Mouse (Mus musculus): Measurements from ENCODE around the gene Plk5.

GRCm38 (mm10) chr10:80356001-80356682 lies at the start of gene Plk5:
- TF ChIP-seq RCOR1 (IDR thresholded peaks at IDR 0.05; ENCODE audit: low read depth, low read length) (no peak), CTCF (IDR thresholded peaks at IDR 0.05 in 2 of 3, conservative IDR thresholded peaks at IDR 0.05 in 1 of 3; ENCODE audit: control insufficient read depth in 1 of 3, insufficient read depth in 1 of 3, low read depth in 2 of 3, low read length in 3 of 3, poor library complexity in 1 of 3, severe bottlenecking in 1 of 3) (no peak), MAX (IDR thresholded peaks at IDR 0.05; ENCODE audit: low read length) (no peak), GABPA (IDR thresholded peaks at IDR 0.05; ENCODE audit: low read depth, low read length) (no peak)
